Mouse (Mus musculus) myocyte (in vitro differentiated cells): ENCODE data around the gene Il1rl1.

Experiments used
- MAX ChIP-seq: IDR thresholded peaks from one replicate; pipeline ENCODE4 v1.6.1; 2011; ENCODE audit warnings: low read depth, mild to moderate bottlenecking, control low read depth
- POLR2A ChIP-seq: IDR thresholded peaks from one replicate; pipeline ENCODE4 v1.6.1; 2011; ENCODE audit warnings: low read depth, mild to moderate bottlenecking, control low read depth, moderate library complexity; ENCODE audit not compliant: insufficient read length
- TCF12 ChIP-seq: IDR thresholded peaks from one replicate; pipeline ENCODE4 v1.6.1; 2011; ENCODE audit warnings: mild to moderate bottlenecking, control low read depth; ENCODE audit not compliant: poor library complexity, insufficient read depth, severe bottlenecking

GRCm38 (mm10) chr1:40430143-40430834, 919 bp downstream of the Il1rl1 start:
- TF ChIP-seq POLR2A (no peak), MAX (no peak), TCF12 (no peak)
